Mouse (Mus musculus) testis, adult 10 weeks (tissue): ENCODE data around the gene Itgad. TPM values are rescaled to one million over a fixed set of nuclear protein-coding genes. Genes with fewer than 3 reads are reported as not detected.

Experiments used
- polyA plus RNA-seq: library from polyadenylated mRNA; stranded (reverse); fragments of 350-450 nt; fragmentation: Illumina TruSeq; extraction: RNeasy Lipid Tissue Mini Kit (QIAGEN cat#74804); gene quantifications from one replicate; pipeline ENCODE4 v1.2.3, GENCODE M21; 2014; ENCODE audit warnings: low read depth, low replicate concordance

Itgad gene
- 18.0 TPM for polyA plus RNA-seq

GRCm38 (mm10) chr7:128154076-128154475 is at the start of gene Itgad:
Gene Itgad (plus strand): TSS chr7:128154376.

GRCm38 (mm10) chr7:128128741-128129720 is 25.1 kb upstream of the Itgad start, which contains the start of gene Itgax:
Gene Itgax (plus strand): TSS chr7:128129547.

GRCm38 (mm10) chr7:128206152-128206551 is 52.0 kb downstream of the Itgad start, which contains the start of gene Cox6a2:
Gene Cox6a2 (minus strand): TSS chr7:128206387.

GRCm38 (mm10) chr7:128236856-128237592 is 82.8 kb downstream of the Itgad start, which contains the start of gene Armc5:
Gene Armc5 (plus strand): TSS chr7:128237342.

GRCm38 (mm10) chr7:128237927-128238778 is 84.0 kb downstream of the Itgad start, which contains the start of gene 9130023H24Rik:
Gene 9130023H24Rik (minus strand): TSS chr7:128238031.

GRCm38 (mm10) chr7:128246496-128247391 is 92.6 kb downstream of the Itgad start, which contains the start of gene Tgfb1i1:
Gene Tgfb1i1 (plus strand): TSS chr7:128246812.

GRCm38 (mm10) chr7:128265411-128265810 is 111.2 kb downstream of the Itgad start, which contains the start of gene Slc5a2:
Gene Slc5a2 (plus strand): TSS chr7:128265657.

Other genes starting within 250 kb of the Itgad start
- 52.0 TPM for gene Kat8, start 241.9 kb upstream of the Itgad start, polyA plus RNA-seq
- not detected for gene Prss8, start 224.3 kb upstream of the Itgad start, polyA plus RNA-seq
- gene Prss36, start 207.7 kb upstream of the Itgad start, polyA plus RNA-seq = not detected
- 440 TPM for gene Fus, start 186.9 kb upstream of the Itgad start, polyA plus RNA-seq
- gene Pycard, start 160.5 kb upstream of the Itgad start, polyA plus RNA-seq = 0.52 TPM
- gene Trim72, start 150.4 kb upstream of the Itgad start, polyA plus RNA-seq = not detected
- gene Itgam, start 91.7 kb upstream of the Itgad start, polyA plus RNA-seq = 0.57 TPM
- not detected for gene Gm49368, start 91.7 kb upstream of the Itgad start, polyA plus RNA-seq
- 0.11 TPM for gene Itgax, start 24.8 kb upstream of the Itgad start, polyA plus RNA-seq
- not detected for gene Cox6a2, start 52.0 kb downstream of the Itgad start, polyA plus RNA-seq
- 0.22 TPM for gene Armc5, start 83.0 kb downstream of the Itgad start, polyA plus RNA-seq
- 8.1 TPM for gene 9130023H24Rik, start 83.7 kb downstream of the Itgad start, polyA plus RNA-seq
- 0.50 TPM for gene Tgfb1i1, start 92.4 kb downstream of the Itgad start, polyA plus RNA-seq
- gene Slc5a2, start 111.3 kb downstream of the Itgad start, polyA plus RNA-seq = not detected
- 0.99 TPM for gene BC017158, start 143.8 kb downstream of the Itgad start, polyA plus RNA-seq